Mouse (Mus musculus) megakaryocyte, embryonic 14.5 days (primary cell): ENCODE data around the gene Cdhr4.

Experiments used
- FLI1 ChIP-seq: IDR thresholded peaks from 2 replicates; pipeline ENCODE4 v1.6.1; 2012; ENCODE audit warnings: low read length, inconsistent platforms, mixed read lengths
- GATA1 ChIP-seq: IDR thresholded peaks from 3 replicates; pipeline ENCODE4 v1.6.1; 2012; ENCODE audit warnings: mixed read lengths, low read length, inconsistent platforms, borderline replicate concordance

DNA sequence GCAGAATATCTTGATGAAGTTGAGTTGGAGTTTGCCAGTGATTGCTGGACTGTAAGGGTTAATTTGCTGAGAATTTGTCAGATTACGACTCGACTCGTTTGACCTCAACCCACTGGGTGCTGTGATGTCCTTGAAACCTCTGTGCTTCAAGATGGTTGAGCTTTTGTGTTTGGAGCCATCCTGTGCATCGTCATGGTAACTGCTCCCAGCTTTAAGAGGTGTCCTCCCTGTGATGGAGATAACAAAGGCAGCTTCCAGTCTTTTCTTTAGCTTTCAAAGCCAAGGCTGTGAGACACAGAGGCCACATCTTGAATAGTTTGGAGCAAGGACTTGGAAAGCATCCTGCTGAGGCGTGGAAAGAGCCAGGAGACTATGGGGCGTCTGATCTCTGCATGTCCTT lies 35.2 kb upstream of the Cdhr4 start:
- TF ChIP-seq GATA1 (no peak), FLI1 (no peak)
